Mouse (Mus musculus): ENCODE measurements at regions not wholly inside any gene's neighbourhood (a gene's known extent, or its start where the extent isn't known, plus 50 kb on each side); places are given as distances from the start of the nearest gene placed in this dataset.

- intact Hi-C loops (cut with DNase I) = no loop called here
- DNase-seq = no peak
- Histone ChIP-seq H3K4me3 (no peak overlapping the region), H3K27ac (no peak overlapping the region)
- no peak for TF ChIP-seq CTCF (IDR thresholded peaks at IDR 0.05)
Measured at GRCm38 (mm10) chr8:93653913-93654705, 118.5 kb upstream of the Ces5a start.

GRCm38 (mm10) chr8:93655752-93656151, 120.1 kb upstream of the Ces5a start:
- DNase-seq = no peak
- Histone ChIP-seq H3K27ac (no peak overlapping the region), H3K4me3 (no peak overlapping the region)
- no peak for TF ChIP-seq CTCF (IDR thresholded peaks at IDR 0.05)
- intact Hi-C loops (cut with DNase I) = no loop called here

GRCm38 (mm10) chr8:93661739-93662138, 126.1 kb upstream of the Ces5a start:
- peak; percentile 89 for TF ChIP-seq CTCF (IDR thresholded peaks at IDR 0.05)
- DNase-seq = peak; percentile 80
- intact Hi-C loops (cut with DNase I) = loop anchor here (2.0 to 10.0 kb wide), 4 partner anchors 69 to 383 kb away; no protein-coding TSS in a partner anchor
- Histone ChIP-seq H3K27ac (no peak overlapping the region), H3K4me3 (peak overlapping the region; percentile 48)

GRCm38 (mm10) chr8:93662219-93662618, 126.6 kb upstream of the Ces5a start:
- H3K4me3 ChIP-seq = no peak overlapping the region
- TF ChIP-seq CTCF (IDR thresholded peaks at IDR 0.05) = no peak

GRCm38 (mm10) chr8:93663851-93664250, 128.2 kb upstream of the Ces5a start:
- peak; percentile 79 for DNase-seq
- Histone ChIP-seq H3K27ac (peak overlapping the region; percentile 74), H3K4me3 (no peak overlapping the region)
- TF ChIP-seq CTCF (IDR thresholded peaks at IDR 0.05) = no peak
- intact Hi-C loops (cut with DNase I) = loop anchor here (5.0 to 10.0 kb wide), 3 partner anchors 72 to 381 kb away; no protein-coding TSS in a partner anchor

More at GRCm38 (mm10) chr8:93662219-93662618, 126.6 kb upstream of the Ces5a start:
- intact Hi-C loops (cut with DNase I) = loop anchor here (5.0 to 10.0 kb wide), 3 partner anchors 70 to 383 kb away; no protein-coding TSS in a partner anchor
- no peak overlapping the region for H3K27ac ChIP-seq
- no peak for DNase-seq

- no peak for DNase-seq
- intact Hi-C loops (cut with DNase I) = loop anchor here (10.0 kb wide), 1 partner anchor 376 kb away; no protein-coding TSS in a partner anchor
- H3K4me3 ChIP-seq = no peak overlapping the region
- H3K27ac ChIP-seq = peak overlapping the region; percentile 20; the same call in 1 of the 2 replicates
- no peak for TF ChIP-seq CTCF (IDR thresholded peaks at IDR 0.05)
Measured at GRCm38 (mm10) chr8:93668306-93668705, 132.7 kb upstream of the Ces5a start.

GRCm38 (mm10) chr8:93674721-93675120, 135.0 kb upstream of the Gnao1 start:
- DNase-seq = no peak
- Histone ChIP-seq H3K4me3 (no peak overlapping the region), H3K27ac (no peak overlapping the region)
- TF ChIP-seq CTCF (IDR thresholded peaks at IDR 0.05) = no peak
- intact Hi-C loops (cut with DNase I) = no loop called here

- Histone ChIP-seq H3K4me3 (no peak overlapping the region), H3K27ac (no peak overlapping the region)
- DNase-seq = no peak
- intact Hi-C loops (cut with DNase I) = no loop called here
- TF ChIP-seq CTCF (IDR thresholded peaks at IDR 0.05) = no peak
Measured at GRCm38 (mm10) chr8:93683773-93684391, 125.9 kb upstream of the Gnao1 start.

GRCm38 (mm10) chr8:93684392-93684791, 125.4 kb upstream of the Gnao1 start:
- intact Hi-C loops (cut with DNase I) = no loop called here
- TF ChIP-seq CTCF (IDR thresholded peaks at IDR 0.05) = no peak

GRCm38 (mm10) chr8:93688845-93689244, 120.9 kb upstream of the Gnao1 start:
- Histone ChIP-seq H3K27ac (no peak overlapping the region), H3K4me3 (no peak overlapping the region)
- no peak for DNase-seq
- TF ChIP-seq CTCF (IDR thresholded peaks at IDR 0.05) = no peak
- intact Hi-C loops (cut with DNase I) = no loop called here

More at GRCm38 (mm10) chr8:93684392-93684791, 125.4 kb upstream of the Gnao1 start:
- Histone ChIP-seq H3K4me3 (no peak overlapping the region), H3K27ac (no peak overlapping the region)
- DNase-seq = no peak

GRCm38 (mm10) chr8:93689832-93690471, 119.8 kb upstream of the Gnao1 start:
- DNase-seq = no peak
- intact Hi-C loops (cut with DNase I) = no loop called here
- no peak overlapping the region for H3K27ac ChIP-seq
- H3K4me3 ChIP-seq = no peak overlapping the region
- TF ChIP-seq CTCF (IDR thresholded peaks at IDR 0.05) = no peak

GRCm38 (mm10) chr8:93691375-93691774, 118.4 kb upstream of the Gnao1 start:
- Histone ChIP-seq H3K4me3 (no peak overlapping the region), H3K27ac (no peak overlapping the region)
- DNase-seq = no peak
- TF ChIP-seq CTCF (IDR thresholded peaks at IDR 0.05) = no peak
- intact Hi-C loops (cut with DNase I) = no loop called here

- intact Hi-C loops (cut with DNase I) = no loop called here
- no peak for TF ChIP-seq CTCF (IDR thresholded peaks at IDR 0.05)
- Histone ChIP-seq H3K27ac (no peak overlapping the region), H3K4me3 (no peak overlapping the region)
- DNase-seq = no peak
Measured at GRCm38 (mm10) chr8:93691826-93692225, 117.9 kb upstream of the Gnao1 start.

All from gastrocnemius, adult 2 months (tissue).